Comparison of ENCODE assay signal across 8 mouse cellular contexts in genomic region chr13:34131011-34131707, GRCm38 (mm10). TPM values are rescaled to one million over a fixed set of nuclear protein-coding genes. Genes with fewer than 3 reads are reported as not detected.
DNase-seq lines count a peak whose midpoint lies in the region; ATAC-seq lines count a peak whose summit lies in the region.

No protein-coding gene starts in this region.

- H3K4me1 ChIP-seq in heart, embryonic 15.5 days (replicated peaks) = peaks cover 36% of the 10 kb centered on the region
- peaks cover 27% of the 10 kb centered on the region for H3K4me1 ChIP-seq in stomach, embryonic 16.5 days (ENCODE audit: control insufficient read depth, insufficient read depth, low read length)

- no peaks in the 10 kb centered on the region for H3K9me3 ChIP-seq in heart, embryonic 15.5 days (replicated peaks)
- no peaks in the 10 kb centered on the region for H3K9me3 ChIP-seq in stomach, embryonic 16.5 days (replicated peaks; ENCODE audit: control insufficient read depth, low read length)

- peak overlapping the region; percentile 88 for H3K27ac ChIP-seq in heart, embryonic 15.5 days
- peak overlapping the region; percentile 64 for H3K27ac ChIP-seq in stomach, embryonic 16.5 days (ENCODE audit: low read length)

- WGBS in heart, embryonic 15.5 days = under 1% methylated on average over 24 of the region's 24 CpGs
- under 1% methylated on average over 24 of the region's 24 CpGs for WGBS in stomach, embryonic 16.5 days

- peak; percentile 67 for ATAC-seq in heart, embryonic 15.5 days (replicated peaks; ENCODE audit: insufficient number of reproducible peaks, insufficient read depth, low FRiP score, low read depth)
- peak; percentile 33; the same call in 1 of the 2 replicates for ATAC-seq in megakaryocyte, adult 5-6 weeks (ENCODE audit: poor library complexity, severe bottlenecking)
- ATAC-seq in stomach, embryonic 16.5 days (ENCODE audit: insufficient read depth, low FRiP score) = peak; percentile 42; the same call in 1 of the 2 replicates

- peak overlapping the region; percentile 66 for H3K9ac ChIP-seq in heart, embryonic 15.5 days
- H3K9ac ChIP-seq in stomach, embryonic 16.5 days (ENCODE audit: low read length) = peak overlapping the region; percentile 72

- H3K36me3 ChIP-seq in heart, embryonic 15.5 days = no peaks in the 10 kb centered on the region; the same call in 1 of the 2 replicates
- H3K36me3 ChIP-seq in stomach, embryonic 16.5 days (ENCODE audit: control insufficient read depth, insufficient read depth, low read length) = no peaks in the 10 kb centered on the region

- peak overlapping the region; percentile 72 for H3K4me3 ChIP-seq in heart, embryonic 15.5 days
- H3K4me3 ChIP-seq in stomach, embryonic 16.5 days (replicated peaks; ENCODE audit: low read length) = peak overlapping the region; percentile 72

- peak; percentile 12 for DNase-seq in testis, postnatal 14 days (ENCODE audit: low spot score)
- no peak for DNase-seq in testis, postnatal 10 days (ENCODE audit: low spot score)
- peak; percentile 88 for DNase-seq in embryo, embryonic 9.5 days (ENCODE audit: extremely low spot score)
- DNase-seq in layer of hippocampus, postnatal 14 days (ENCODE audit: low spot score in 2 of 2) = peak; percentile 76 to 80
- DNase-seq in cerebellum, adult 9-11 months = no peak

- H3K27me3 ChIP-seq in heart, embryonic 15.5 days = peaks cover 3% of the 10 kb centered on the region; the same call in 1 of the 2 replicates
- no peaks in the 10 kb centered on the region; the same call in 1 of the 2 replicates for H3K27me3 ChIP-seq in stomach, embryonic 16.5 days (ENCODE audit: control insufficient read depth, insufficient read depth, low read length)

- H3K4me2 ChIP-seq in heart, embryonic 15.5 days = peak overlapping the region; percentile 75
- peak overlapping the region; percentile 91 for H3K4me2 ChIP-seq in stomach, embryonic 16.5 days (ENCODE audit: low read depth, low read length)

RNA-seq across cellular contexts. Expression of gene Tubb2b, which starts 0.9 kb away (rescaled TPM):
- polyA plus RNA-seq in heart, embryonic 15.5 days (2015; fragmentation: Nextera tagmentation; extraction: Ambion mirVana) = 36.0 and 42.3 TPM in 2 replicates
- 100 to 1,000 TPM; 703 to 790 TPM for total RNA-seq in layer of hippocampus, postnatal 14 days (2021)
- total RNA-seq in megakaryocyte, adult 5-6 weeks (2015) = not detected in 2 replicates
- total RNA-seq in megakaryocyte, adult 5-6 weeks (2017) = 0.15 and 0.53 TPM in 2 replicates
- 41.7 and 45.5 TPM in 2 replicates for polyA plus RNA-seq in stomach, embryonic 16.5 days (2015; fragmentation: Nextera tagmentation; extraction: Ambion mirVana)

RNA-seq across cellular contexts. Expression of gene Psmg4, which starts 31.6 kb away (rescaled TPM):
- polyA plus RNA-seq in heart, embryonic 15.5 days (2015; fragmentation: Nextera tagmentation; extraction: Ambion mirVana) = 65.3 and 76.5 TPM in 2 replicates
- total RNA-seq in layer of hippocampus, postnatal 14 days (2021) = 10 to 100 TPM; 26.1 to 33.6 TPM
- 54.0 and 59.5 TPM in 2 replicates for total RNA-seq in megakaryocyte, adult 5-6 weeks (2015)
- 182 TPM in 2 replicates for total RNA-seq in megakaryocyte, adult 5-6 weeks (2017)
- 58.8 and 62.9 TPM in 2 replicates for polyA plus RNA-seq in stomach, embryonic 16.5 days (2015; fragmentation: Nextera tagmentation; extraction: Ambion mirVana)

RNA-seq across cellular contexts. Expression of gene Tubb2a, which starts 53.4 kb away (rescaled TPM):
- 136 and 170 TPM in 2 replicates for polyA plus RNA-seq in heart, embryonic 15.5 days (2015; fragmentation: Nextera tagmentation; extraction: Ambion mirVana)
- total RNA-seq in layer of hippocampus, postnatal 14 days (2021) = 1,000 to 10,000 TPM; 2,027 to 2,125 TPM
- 11.6 and 12.8 TPM in 2 replicates for total RNA-seq in megakaryocyte, adult 5-6 weeks (2015)
- total RNA-seq in megakaryocyte, adult 5-6 weeks (2017) = 21.4 and 34.0 TPM in 2 replicates
- 221 and 243 TPM in 2 replicates for polyA plus RNA-seq in stomach, embryonic 16.5 days (2015; fragmentation: Nextera tagmentation; extraction: Ambion mirVana)

Comparison
In these comparisons a context has a peak if more than half of its experiments do, and no peak if none do; other contexts are left out.
1. DNase-seq: peak in testis, postnatal 14 days (single experiment), embryo, embryonic 9.5 days (single experiment) and layer of hippocampus, postnatal 14 days (2 of 2); none in testis, postnatal 10 days (single experiment) and cerebellum, adult 9-11 months (single experiment).
2. RNA of gene Tubb2b, which starts 0.9 kb away (total RNA-seq): 703 to 790 TPM in layer of hippocampus, postnatal 14 days; 0.15 to 0.53 TPM in megakaryocyte, adult 5-6 weeks; every median in the first group is over 100 times any median in the second.
3. RNA of gene Tubb2a, which starts 53.4 kb away (total RNA-seq): 2,027 to 2,125 TPM in layer of hippocampus, postnatal 14 days; 11.6 to 34.0 TPM in megakaryocyte, adult 5-6 weeks; every median in the first group is over 10 times any median in the second.
4. Peak in every context shown above with its lines, with median percentiles within 50 percentile points of each other: ATAC-seq.